Mouse (Mus musculus): Measurements from ENCODE around the gene Sgta.

- no peak for TF ChIP-seq POLR2A (IDR thresholded peaks at IDR 0.05; ENCODE audit: extremely low read depth, insufficient read depth, low read length)
- no peak for TF ChIP-seq CTCF (IDR thresholded peaks at IDR 0.05; ENCODE audit: extremely low read depth, insufficient read depth, low read length)
These were observed 52.7 kb downstream of the Sgta start for GRCm38 (mm10) chr10:81007240-81007639.
